Mouse (Mus musculus) left cerebral cortex, postnatal 36 days (tissue): ENCODE data around the gene Pard3b. TPM values are rescaled to one million over a fixed set of nuclear protein-coding genes. Genes with fewer than 3 reads are reported as not detected.

Experiments
- DNase-seq, 2 experiments: peaks; one replicate each; pipeline ENCODE4 v3.0.0; 2021 to 2022; ENCODE audit warnings: low spot score in 2 of 2, mixed read lengths in 1 of 2
- intact Hi-C: fragments of 180-260 bp; cut with DNase I; formaldehyde crosslinking; loops from one replicate; pipeline ENCODE4 v1.15.1; 2025
- total RNA-seq, 2 experiments: library from RNA; stranded (reverse); gene quantifications; 2 replicates each; pipeline ENCODE4 v1.2.3; 2021

Gene Pard3b
- total RNA-seq, 2 experiments from 2014 or later, result 2.7 to 4.0 TPM

- intact Hi-C loops, result no loop called here
- no peak for DNase-seq
Observed at GRCm38 (mm10) chr1:61742831-61743230, 104.2 kb downstream of the Pard3b start.

DNA sequence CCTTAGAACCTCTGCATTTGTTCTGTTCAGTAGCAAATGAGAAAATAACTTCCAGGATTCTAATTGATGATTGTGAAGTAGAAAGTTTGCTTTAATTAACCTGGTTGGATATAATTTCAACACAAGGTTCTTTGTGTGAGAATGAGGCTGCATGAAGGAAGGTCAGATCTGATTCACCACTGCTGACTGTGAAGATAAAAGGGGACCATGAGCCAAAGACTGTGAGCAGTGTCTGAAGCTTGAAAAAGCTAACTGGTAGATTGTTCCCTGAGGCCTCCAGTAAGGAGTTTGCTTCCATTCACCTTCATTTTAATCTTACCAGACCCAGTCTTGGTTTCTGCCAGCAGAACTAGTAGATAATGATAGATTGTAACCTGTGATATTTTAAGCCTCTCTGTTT lies 108.9 kb downstream of the Pard3b start:
- intact Hi-C loops, result no loop called here
- DNase-seq, result no peak

DNA sequence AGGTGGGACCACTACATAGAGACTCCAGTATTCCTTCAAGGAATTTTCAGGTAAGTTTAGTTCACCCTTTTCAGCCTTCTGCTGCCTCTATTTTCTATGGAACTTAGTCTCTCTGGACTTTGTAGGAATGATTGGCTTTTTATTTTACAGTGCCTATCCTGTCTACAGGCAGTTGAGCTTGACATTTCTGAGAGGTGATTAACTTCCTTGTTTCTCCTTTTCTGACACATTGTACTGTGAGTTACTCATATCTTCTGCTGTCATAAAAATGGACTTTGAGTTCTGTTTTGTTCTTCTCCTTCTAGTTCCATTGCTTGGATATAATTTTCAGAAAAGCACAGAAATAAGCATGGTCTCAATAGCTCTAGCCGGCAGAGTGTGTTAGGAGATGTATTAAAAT lies 112.4 kb downstream of the Pard3b start:
- intact Hi-C loops, result loop anchor here (5.0 kb wide), 1 partner anchor 374 kb away; no protein-coding TSS in a partner anchor

DNA sequence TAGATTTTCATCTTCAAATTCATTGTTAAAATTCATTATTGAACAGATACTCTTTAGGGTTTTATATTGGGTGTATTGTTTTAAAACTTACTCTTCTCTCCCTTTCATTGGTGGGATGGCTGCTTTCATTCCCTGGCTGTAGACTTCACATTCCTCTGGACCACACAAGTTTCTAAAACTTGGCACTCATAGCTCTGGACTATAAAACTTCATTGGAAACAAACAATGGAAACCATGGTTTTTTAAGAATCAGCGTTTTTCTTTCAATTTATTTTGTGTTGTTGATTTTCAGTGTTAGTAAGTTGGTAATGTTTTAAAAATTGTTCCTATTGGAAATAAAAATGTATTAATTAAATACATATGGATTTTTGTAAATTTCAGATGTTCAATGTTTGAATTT lies 118.1 kb downstream of the Pard3b start:
- intact Hi-C loops, result no loop called here
- DNase-seq, result no peak

More for the DNA sequence above, 112.4 kb downstream of the Pard3b start:
- no peak for DNase-seq

DNA sequence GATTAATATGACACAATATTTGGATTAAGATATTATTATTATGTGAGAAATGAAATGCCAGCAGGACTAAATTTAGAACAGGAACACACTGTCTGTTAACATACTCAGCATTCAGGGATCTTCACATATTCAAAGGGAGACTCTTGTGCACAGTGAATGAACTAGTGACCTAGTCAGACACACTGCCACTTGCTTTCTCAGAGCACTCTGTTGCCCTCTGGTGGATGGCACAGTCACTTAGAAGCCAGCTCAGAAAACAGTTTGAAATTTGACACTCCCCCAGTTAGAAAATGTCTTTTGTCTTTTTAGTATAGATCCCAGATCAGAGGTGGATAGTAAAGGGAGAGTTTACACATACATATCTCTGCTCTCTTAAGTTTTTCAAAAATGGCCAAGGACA lies 132.6 kb downstream of the Pard3b start:
- intact Hi-C loops, result loop anchor here (1.0 to 5.0 kb wide), 2 partner anchors 394 to 714 kb away; no protein-coding TSS in a partner anchor
- peak; percentile 26 to 32 for DNase-seq

GRCm38 (mm10) chr1:61778731-61779130 lies 140.1 kb downstream of the Pard3b start:
- no peak for DNase-seq
- intact Hi-C loops, result loop anchor here (5.0 kb wide), 1 partner anchor 596 kb away; no protein-coding TSS in a partner anchor

DNA sequence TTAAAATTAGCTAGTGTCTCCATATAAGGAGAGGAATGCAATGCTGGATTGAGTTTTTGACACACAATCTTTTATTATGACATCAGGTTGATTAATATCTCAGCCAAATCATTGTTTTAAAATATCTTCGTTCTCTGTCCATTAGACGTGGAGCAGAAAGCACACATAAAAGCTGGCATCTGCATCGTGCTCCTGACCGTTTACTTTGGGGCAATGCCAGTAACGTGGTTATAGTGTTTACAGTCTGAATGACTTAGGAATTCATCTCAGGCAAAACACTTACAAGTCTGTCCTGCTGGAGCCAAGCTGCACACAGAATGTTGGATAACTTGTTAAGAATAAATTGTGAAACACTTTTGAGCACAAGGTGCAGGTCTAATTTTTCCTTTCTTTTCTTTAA lies 141.3 kb downstream of the Pard3b start:
- DNase-seq, result no peak
- intact Hi-C loops, result loop anchor here (5.0 kb wide), 1 partner anchor 598 kb away; no protein-coding TSS in a partner anchor

DNA sequence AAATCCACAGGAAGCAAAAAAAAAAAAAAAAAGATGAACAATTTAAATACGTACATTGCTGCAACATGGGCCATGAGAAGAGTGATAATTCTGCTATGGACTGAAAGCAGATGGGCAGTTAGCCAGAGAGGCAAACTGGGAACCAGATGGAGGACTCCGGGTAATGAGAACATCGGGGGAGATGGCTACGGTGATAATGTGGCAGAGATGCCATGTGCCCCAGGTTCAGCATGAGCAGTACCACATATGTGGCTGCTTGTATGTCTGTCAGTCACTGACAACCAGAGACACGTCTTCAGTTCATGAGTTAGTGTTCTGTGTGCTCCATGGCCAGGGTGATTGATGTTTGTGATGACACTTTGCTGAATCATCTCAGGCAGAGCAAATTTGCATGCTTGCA lies 157.7 kb downstream of the Pard3b start:
- intact Hi-C loops, result no loop called here
- DNase-seq, result no peak

DNA sequence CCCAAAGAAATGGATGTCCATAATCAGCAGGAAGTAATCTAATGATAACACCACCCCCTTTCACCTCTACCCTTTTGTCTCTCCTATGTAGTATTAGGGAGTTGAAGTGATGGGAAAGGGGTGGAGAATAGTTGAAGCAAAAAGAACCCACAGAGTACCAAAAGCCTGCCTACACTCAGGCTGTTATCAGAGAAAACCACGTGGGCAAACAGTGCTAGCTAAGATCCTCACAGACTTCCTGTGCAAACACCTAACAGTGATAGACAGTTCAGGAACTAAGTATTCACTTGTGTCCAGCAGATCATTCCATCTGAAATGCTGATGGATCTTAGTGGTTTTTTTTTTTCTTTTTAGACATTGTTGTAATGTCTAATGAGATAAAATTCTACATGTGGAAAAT lies 181.6 kb downstream of the Pard3b start:
- intact Hi-C loops, result no loop called here
- DNase-seq, result no peak

- intact Hi-C loops, result no loop called here
- no peak for DNase-seq
Observed at GRCm38 (mm10) chr1:61825560-61826191, 187.1 kb downstream of the Pard3b start.

- intact Hi-C loops, result no loop called here
- no peak for DNase-seq
Observed at GRCm38 (mm10) chr1:61837006-61837544, 198.5 kb downstream of the Pard3b start.

- no peak for DNase-seq
- intact Hi-C loops, result no loop called here
Observed at GRCm38 (mm10) chr1:61846606-61847005, 208.0 kb downstream of the Pard3b start.

- intact Hi-C loops, result no loop called here
- no peak for DNase-seq
Observed at GRCm38 (mm10) chr1:61849029-61849714, 210.5 kb downstream of the Pard3b start.

GRCm38 (mm10) chr1:61850471-61850870 lies 211.8 kb downstream of the Pard3b start:
- intact Hi-C loops, result no loop called here
- DNase-seq, result no peak

DNA sequence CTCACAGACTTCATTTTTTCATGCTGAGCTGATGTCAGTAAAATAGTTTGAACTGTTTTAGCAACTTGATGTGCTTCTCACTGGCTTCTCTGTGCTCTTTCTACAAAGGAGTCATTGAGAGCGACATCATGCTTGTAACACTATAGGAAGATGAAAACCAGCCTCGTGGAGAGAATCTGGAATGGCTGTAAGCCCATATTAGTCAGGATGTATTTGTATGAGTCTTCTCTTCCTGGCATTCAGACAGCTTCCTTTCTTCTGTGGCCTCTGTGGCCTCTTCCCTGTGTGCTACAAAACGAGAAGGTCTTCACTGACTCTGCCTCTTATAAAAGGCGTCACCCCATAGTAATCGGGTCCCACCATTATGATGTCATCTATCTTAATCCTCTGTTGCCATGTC lies 212.6 kb downstream of the Pard3b start:
- DNase-seq, result no peak
- intact Hi-C loops, result no loop called here

- intact Hi-C loops, result no loop called here
- no peak for DNase-seq
Observed at GRCm38 (mm10) chr1:61867286-61868082, 228.9 kb downstream of the Pard3b start.

DNA sequence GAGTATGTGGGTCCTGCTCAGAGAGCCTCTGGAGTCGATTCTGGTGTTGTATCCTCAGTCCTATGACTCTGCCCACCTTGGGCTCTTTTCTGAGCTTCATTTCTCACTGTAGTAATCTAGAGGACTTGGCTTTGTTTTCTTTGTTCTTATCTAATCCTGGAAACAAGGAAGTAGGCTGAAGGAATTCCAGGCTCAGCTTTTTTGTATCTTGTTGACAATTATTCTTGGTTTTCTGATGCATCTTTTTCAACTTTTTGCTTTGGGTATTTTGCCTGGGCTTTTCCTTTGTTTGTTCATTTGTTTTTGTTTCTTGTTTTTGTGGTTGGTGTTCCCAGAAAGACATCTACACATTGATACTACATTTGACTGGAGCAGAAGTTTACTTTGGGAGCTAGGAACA lies 236.3 kb downstream of the Pard3b start:
- DNase-seq, result no peak
- intact Hi-C loops, result no loop called here

- DNase-seq, result no peak
- intact Hi-C loops, result no loop called here
Observed at GRCm38 (mm10) chr1:61879706-61880470, 241.3 kb downstream of the Pard3b start.

- no peak for DNase-seq
- intact Hi-C loops, result no loop called here
Observed at GRCm38 (mm10) chr1:61896048-61896447, 257.4 kb downstream of the Pard3b start.
